Mouse (Mus musculus): ENCODE data around the gene Cntnap2.

GRCm38 (mm10) chr6:47013535-47013934 is 1954.4 kb downstream of the Cntnap2 start:
- TF ChIP-seq CTCF (IDR thresholded peaks at IDR 0.05; ENCODE audit: low read depth): peak; percentile 77
- TF ChIP-seq EP300 (IDR thresholded peaks at IDR 0.05; ENCODE audit: low read depth): no peak

Measured in liver, postnatal 0 days (tissue).